Mouse (Mus musculus) hindbrain, embryonic 11.5 days (tissue): ENCODE measurements at regions not wholly inside any gene's neighbourhood (a gene's known extent, or its start where the extent isn't known, plus 50 kb on each side); places are given as distances from the start of the nearest gene placed in this dataset.

Source experiments
- ATAC-seq: fragments of 200-750 bp; cut with Nextera tagmentation; 2 replicates; pipeline ENCODE4 v1.8.0; 2017; ENCODE audit warnings: mild to moderate bottlenecking, moderate TSS enrichment, moderate library complexity; ENCODE audit not compliant: low FRiP score
- DNase-seq: peaks from one replicate; pipeline ENCODE4 v3.0.0-alpha.2; 2015; ENCODE audit warnings: low spot score
- H3K27ac ChIP-seq: fragments of 300-500 bp; sonication (generic); 2 replicates; pipeline ENCODE4 v1.5.1; 2014; ENCODE audit warnings: mild to moderate bottlenecking, low read depth, low read length
- H3K27me3 ChIP-seq: fragments of 300-500 bp; sonication (generic); 2 replicates; pipeline ENCODE4 v1.6.1; 2014; ENCODE audit warnings: mild to moderate bottlenecking, low read length, moderate library complexity, mixed read lengths; ENCODE audit not compliant: control insufficient read depth, insufficient read depth
- H3K36me3 ChIP-seq: fragments of 300-500 bp; sonication (generic); 2 replicates; pipeline ENCODE4 v1.6.1; 2014; ENCODE audit warnings: mild to moderate bottlenecking, low read length, moderate library complexity, mixed read lengths; ENCODE audit not compliant: control insufficient read depth, insufficient read depth
- H3K4me1 ChIP-seq: fragments of 300-500 bp; sonication (generic); replicated peaks from 2 replicates; pipeline ENCODE4 v1.6.1; 2014; ENCODE audit warnings: low read length, mixed read lengths; ENCODE audit not compliant: control insufficient read depth, insufficient read depth
- H3K4me2 ChIP-seq: fragments of 300-500 bp; sonication (generic); replicated peaks from 2 replicates; pipeline ENCODE4 v1.6.1; 2014; ENCODE audit warnings: mild to moderate bottlenecking, low read depth, low read length
- H3K4me3 ChIP-seq: fragments of 300-500 bp; sonication (generic); 2 replicates; pipeline ENCODE4 v1.5.1; 2014; ENCODE audit warnings: low read depth, low read length
- H3K9ac ChIP-seq: fragments of 300-500 bp; sonication (generic); 2 replicates; pipeline ENCODE4 v1.6.1; 2014; ENCODE audit warnings: low read depth, low read length
- H3K9me3 ChIP-seq: fragments of 300-500 bp; sonication (generic); 2 replicates; pipeline ENCODE4 v1.6.1; 2016; ENCODE audit warnings: low read length; ENCODE audit not compliant: control insufficient read depth
- WGBS: fragments of 180-500 bp; shearing (Covaris S2); extraction: QIAGEN DNeasy Blood & Tissue Kit; methylation state at CpG from one replicate; pipeline ENCODE4 v1.1.7; 2014; 5-methylcytosine and 5-hydroxymethylcytosine counted together

DNA sequence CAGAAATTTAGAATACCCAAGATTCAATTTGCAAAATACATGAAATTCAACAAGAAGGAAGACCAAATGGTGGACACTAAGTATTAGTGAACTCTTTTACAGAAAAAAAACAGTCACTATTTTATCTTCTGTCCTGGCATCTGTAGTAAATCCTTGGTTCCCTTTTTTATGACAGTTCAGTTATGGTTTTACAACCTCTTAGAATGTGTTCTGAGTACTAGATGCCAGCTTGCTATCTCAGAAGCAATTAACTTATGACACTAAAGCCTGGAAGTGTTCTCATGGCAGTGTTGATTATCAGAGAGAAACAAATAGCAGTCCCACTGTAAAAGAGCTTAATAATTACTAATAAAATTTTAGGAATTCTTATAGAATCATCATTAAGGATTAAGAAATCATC, 811.2 kb upstream of the Cox7c start:
- H3K4me1 ChIP-seq = no peaks in the 10 kb centered on the region
- H3K9me3 ChIP-seq = no peaks in the 10 kb centered on the region
- no peak overlapping the region for H3K27ac ChIP-seq
- no peaks in the 10 kb centered on the region for H3K27me3 ChIP-seq
- DNase-seq (no peak), ATAC-seq (no peak)
- H3K4me2 ChIP-seq = no peak overlapping the region
- H3K4me3 ChIP-seq = no peak overlapping the region
- H3K36me3 ChIP-seq = no peaks in the 10 kb centered on the region
- H3K9ac ChIP-seq = no peak overlapping the region

GRCm38 (mm10) chr13:86840862-86841261, 794.2 kb upstream of the Cox7c start:
- peak; percentile 33; the same call in 1 of the 2 replicates for ATAC-seq
- no peak for DNase-seq

More at GRCm38 (mm10) chr13:86840862-86841261, 794.2 kb upstream of the Cox7c start:
- 93% methylated on average over 1 of the region's 1 CpGs for WGBS
- Histone ChIP-seq H3K27ac (no peak overlapping the region), H3K4me1 (no peaks in the 10 kb centered on the region), H3K27me3 (no peaks in the 10 kb centered on the region), H3K9me3 (no peaks in the 10 kb centered on the region), H3K9ac (no peak overlapping the region), H3K36me3 (no peaks in the 10 kb centered on the region), H3K4me2 (no peak overlapping the region), H3K4me3 (no peak overlapping the region)
